Mouse (Mus musculus): Measurements from ENCODE around the gene Ssr1. TPM values are rescaled to one million over a fixed set of nuclear protein-coding genes. Genes with fewer than 3 reads are reported as not detected.

The Ssr1 gene
- total RNA-seq, 4 experiments from 2014 or later, result 92.0 to 103 (median 98.7) TPM

DNA sequence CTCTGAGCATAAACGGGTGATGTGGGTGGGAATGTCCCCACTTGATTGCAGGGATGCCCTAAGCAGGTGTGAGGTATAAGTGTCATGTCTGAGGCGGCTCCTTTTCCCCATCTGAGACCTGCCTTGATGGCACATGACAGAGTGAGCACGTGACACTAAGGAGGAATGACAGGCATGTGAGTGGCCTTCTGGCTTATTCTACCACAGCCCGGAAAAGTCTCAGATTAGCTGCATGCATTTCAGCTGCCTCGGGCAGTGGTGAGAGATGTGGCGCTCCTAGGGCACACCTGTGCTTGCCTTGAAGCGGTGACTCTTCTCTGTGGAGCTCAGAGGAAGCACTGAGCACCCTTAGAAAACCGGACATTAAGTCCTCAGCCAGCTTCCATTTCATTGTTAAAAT is 48.6 kb downstream of the Ssr1 start:
- no peak for DNase-seq (ENCODE audit: low spot score in 2 of 2)

DNA sequence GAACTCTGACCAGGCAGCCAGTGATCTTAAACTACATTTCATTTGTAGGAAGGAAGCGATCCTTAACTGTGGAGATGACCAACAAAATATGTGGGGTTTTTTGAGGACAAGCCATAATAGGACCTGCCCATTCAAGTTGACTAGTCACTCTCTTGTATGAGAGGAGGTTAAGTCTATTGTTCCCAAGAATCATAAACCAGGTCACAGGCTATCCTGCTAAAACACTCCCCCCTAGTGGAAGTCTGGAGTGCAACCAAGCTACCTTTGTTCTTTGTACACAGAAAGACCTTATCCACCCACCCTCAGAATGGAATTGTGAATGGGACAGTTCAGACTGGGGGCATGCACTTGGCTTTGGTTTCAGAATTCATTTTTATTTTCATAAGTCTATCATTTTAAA is 49.7 kb downstream of the Ssr1 start:
- no peak for DNase-seq (ENCODE audit: low spot score in 2 of 2)

DNA sequence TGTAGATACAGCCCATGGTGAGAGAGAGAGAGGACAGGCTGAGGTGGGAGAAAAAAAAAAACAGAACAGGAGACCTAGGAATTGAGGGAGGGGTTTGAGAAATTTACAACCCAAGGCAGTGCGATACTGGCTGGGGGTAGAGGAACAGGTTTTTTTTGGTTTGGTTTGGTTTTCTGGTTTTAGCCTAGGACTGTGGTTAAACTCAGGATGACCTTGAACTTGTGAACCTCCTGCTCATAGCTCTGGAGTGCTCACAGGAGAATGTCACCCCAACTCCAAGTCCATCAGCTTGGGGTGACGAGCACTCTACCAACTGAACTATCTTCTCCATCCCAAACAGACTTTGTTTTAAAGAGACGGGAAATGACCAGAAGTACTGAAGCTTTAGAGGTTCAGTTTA is 50.6 kb downstream of the Ssr1 start:
- DNase-seq (ENCODE audit: low spot score in 2 of 2), result no peak

DNA sequence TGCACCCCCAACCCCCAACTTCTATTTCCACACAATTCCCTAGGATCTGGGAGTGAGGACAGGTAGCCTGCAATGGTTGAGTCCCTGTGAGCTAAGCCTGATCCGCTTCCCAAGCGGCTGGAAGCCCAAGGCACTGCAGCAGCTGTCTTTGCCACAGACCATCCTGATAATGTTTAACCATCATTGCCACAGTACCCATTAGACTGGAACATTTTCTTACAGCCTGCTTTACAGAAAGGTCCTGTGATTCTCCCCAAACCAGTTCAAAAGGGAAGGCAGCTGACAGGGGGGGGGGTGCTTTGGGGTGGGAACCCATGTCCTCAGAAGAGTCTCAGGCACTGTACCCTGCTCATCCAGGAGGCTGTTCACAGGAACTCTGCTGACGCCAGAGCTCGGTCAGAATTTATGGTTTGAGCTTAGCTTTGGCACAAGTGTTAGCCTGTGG is 51.1 kb downstream of the Ssr1 start:
- DNase-seq (ENCODE audit: low spot score in 2 of 2), result no peak

DNA sequence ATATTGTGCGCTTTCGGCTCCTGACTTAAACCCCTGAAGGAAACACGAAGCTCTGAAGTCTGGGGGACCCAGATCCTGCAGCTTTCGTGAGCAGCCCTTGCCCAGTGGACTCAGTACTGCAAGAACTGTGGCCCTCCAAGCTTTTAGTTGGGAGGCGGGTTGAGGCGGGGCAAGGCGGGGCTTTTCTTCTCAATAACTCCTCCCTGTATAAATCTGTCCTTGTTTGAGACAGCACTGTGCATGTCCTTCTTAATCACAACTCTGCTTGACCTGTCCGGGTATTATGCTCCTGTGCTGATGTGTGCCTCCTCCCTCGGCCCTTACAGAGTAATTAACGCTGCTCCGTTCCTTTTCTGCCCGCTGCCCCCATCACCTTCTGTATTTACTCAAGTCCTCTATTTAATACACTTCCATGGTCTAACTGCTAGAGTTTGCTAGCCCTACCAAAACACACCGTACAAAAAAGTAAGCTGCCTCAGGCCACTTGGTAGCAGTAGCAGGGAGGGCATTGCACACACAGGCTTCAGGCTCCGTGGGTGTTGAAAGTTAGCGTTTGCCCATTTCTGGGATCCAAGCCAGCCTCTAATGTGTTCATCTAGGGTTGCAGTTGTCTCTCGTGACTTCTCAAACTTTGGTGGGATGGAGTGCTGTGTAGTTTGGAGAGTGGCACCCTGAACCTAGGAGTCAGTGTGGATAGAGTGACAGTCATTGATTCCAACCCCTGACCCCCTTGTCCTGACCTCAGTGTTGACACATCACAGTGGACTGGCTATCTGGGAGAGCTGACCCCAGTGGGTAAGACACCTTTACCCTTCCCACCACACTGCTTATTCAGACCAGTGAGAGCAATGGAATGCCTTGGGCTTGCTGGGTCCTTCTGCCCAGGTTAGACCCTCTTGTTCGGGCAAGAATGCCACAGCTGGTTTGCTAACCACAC is 51.8 kb downstream of the Ssr1 start:
- no peak for DNase-seq (ENCODE audit: low spot score in 2 of 2)

DNA sequence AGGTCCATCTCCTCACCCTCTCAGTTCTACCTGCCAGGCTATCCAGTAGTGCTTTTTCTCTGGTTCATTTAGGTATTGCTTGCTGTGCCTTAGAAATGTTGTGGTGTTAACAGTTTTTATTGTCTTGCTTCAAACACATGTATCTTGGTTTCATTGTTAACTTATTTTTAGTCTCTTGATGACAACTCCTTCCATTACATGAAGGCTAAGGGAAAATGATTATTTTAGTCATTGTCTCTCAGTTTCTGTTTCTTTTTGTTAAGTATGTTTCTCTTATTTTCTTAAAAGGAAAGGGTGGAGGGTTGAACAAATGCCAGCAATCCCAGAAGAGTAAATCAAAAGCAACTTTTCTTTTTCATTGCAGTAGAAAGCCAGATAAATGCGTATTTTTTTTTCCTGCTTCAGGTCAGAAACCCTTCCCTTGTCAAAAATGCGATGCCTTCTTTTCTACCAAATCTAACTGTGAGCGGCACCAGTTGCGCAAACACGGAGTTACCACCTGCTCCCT is 52.8 kb downstream of the Ssr1 start:
- DNase-seq (ENCODE audit: low spot score in 2 of 2), result no peak

DNA sequence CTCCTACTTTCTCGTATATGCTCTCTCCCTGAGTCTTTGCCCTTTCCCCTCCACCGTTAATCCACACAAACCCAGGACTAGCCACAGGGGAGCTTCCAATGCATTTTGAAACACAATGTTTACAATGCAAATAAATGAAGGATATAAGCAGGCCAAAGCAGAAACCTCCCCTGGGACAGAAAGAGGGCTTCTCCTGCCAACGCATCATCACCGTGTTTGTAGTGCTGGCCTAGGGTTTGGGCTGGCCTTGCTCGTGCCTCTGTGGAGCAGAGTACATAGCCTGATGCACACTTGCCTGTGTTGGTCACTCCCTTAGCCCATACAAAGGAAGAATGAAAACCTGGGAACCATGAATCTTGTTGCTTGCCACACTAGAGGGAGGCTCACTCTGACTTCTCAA is 53.4 kb downstream of the Ssr1 start:
- DNase-seq (ENCODE audit: low spot score in 2 of 2), result no peak

DNA sequence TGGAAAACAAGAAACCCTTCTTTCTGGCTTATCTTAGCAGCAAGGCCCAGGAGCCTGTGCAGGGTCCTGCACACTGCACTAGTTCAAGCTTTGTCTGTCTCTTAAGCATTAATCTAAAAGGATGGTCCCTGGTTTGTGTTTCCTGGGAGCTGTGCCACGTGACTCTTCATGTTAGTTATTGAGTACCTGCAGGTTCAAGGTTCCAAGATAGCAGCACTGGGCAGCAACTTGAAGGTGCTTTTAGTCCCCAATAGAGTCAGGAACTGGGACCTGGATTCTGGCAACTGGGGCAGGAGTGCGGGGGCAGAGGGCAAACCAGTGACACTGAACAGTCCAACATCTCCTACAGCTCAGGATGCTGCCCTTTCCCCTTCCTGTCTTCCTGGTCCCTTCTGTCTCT is 53.9 kb downstream of the Ssr1 start:
- no peak for DNase-seq (ENCODE audit: low spot score in 2 of 2)

DNA sequence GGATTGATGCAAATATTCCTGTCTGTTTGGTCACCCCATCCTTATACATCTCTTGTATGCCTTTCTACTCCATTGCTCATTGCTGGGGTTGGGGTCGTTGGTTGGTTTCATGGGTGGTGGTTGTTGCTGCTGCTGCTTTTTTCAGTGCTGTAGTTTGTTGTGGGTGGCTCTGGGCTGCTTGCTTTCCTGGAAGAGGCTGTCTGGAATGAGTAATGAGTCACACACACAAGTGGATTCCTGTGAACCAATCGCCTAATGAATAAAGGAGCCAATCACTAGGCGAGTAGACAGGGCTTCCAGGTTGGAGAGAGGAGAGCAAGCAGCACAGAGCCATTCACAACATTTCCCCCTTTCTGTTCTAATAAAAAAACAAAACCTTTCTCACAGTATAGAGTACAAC is 57.7 kb downstream of the Ssr1 start:
- DNase-seq (ENCODE audit: low spot score in 2 of 2), result no peak

DNA sequence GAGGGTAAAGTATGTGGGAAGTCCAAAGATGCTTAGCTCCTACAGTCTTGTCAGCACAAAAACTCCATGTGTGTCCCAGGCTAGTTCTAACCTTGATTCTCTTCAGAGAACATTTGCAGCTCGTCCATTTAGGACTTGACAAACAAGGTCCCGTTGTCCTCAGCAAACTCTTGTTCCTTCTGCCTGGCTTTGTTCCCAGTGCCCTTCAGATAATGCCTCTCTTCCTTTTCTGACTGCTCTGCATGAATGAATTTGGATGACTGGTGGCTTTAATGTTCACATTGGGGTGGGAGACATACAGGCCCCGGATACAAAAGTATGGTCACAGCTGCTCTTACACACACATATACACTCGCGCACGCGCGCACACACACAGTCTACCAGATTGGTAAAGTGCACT is 59.1 kb downstream of the Ssr1 start:
- no peak for DNase-seq (ENCODE audit: low spot score in 2 of 2)

DNA sequence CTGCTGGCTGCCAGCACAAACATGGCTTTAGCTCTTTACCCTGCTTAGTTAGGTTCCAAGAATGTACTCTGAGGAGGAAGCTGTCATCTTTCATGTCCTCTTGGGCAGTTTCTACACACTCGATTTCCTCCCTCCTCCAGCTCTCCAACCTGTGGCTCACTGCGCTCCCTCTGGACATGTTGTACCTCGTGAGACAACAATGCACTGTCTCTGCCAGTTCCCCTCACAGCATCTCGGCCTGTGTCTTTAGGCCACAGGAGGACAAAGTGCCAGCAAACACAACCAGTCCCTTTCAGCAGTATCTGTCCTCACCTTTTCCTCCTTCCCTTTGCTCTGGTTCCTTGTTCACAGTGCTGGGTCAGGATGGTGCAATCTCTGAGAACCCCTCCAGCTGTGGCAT is 59.9 kb downstream of the Ssr1 start:
- no peak for DNase-seq (ENCODE audit: low spot score in 2 of 2)

DNA sequence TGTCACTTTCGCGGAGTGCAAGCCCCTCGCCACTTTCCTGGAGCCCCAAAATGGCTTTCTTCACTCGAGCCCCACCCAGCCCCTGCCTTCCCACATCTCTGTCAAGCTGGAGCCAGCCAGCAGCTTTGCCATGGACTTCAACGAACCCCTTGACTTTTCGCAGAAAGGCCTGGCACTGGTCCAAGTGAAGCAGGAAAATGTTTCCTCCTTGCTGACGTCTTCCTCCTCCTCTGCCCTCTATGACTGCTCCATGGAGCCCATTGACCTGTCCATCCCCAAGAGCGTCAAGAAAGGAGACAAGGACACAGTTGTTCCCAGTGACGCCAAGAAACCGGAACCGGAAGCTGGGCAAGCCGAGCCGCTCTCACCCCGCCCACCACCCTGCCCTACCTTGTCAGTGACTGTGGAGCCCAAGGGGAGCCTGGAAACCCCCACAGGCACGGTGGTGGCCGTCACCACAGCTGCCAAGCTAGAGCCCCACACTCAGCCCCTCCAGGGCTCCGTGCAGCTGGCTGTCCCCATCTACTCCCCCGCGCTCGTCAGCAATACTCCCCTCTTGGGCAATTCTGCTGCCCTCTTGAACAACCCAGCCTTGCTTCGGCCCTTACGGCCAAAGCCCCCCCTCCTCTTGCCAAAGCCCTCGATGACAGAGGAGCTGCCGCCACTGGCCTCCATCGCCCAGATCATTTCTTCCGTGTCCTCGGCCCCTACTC is 62.7 kb downstream of the Ssr1 start:
- DNase-seq (ENCODE audit: low spot score in 2 of 2), result no peak

DNA sequence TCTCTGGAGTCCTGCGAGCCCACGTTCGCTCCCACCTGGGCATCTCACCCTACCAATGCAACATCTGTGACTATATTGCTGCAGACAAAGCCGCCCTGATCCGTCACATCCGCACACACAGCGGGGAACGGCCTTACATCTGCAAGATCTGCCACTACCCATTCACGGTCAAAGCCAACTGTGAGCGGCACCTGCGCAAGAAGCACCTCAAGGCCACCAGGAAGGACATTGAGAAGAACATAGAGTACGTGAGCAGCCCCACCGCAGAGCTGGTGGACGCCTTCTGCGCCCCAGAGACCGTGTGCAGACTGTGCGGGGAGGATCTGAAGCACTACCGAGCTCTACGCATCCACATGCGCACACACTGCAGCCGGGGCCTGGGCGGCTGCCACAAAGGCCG is 63.4 kb downstream of the Ssr1 start:
- no peak for DNase-seq (ENCODE audit: low spot score in 2 of 2)

DNA sequence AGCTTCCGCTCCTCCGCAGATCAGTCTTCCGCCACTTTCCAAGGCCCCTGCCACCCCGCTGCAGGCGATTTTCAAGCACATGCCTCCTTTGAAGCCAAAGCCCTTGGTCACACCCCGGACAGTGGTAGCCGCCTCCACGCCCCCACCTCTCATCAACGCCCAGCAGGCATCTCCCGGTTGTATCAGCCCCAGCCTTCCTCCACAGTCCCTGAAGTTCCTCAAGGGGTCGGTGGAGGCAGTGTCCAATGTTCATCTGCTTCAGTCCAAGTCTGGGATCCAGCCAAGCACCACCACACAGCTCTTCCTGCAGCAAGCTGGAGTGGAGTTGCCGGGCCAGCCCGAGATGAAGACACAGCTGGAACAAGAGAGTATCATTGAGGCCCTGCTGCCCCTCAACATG is 63.9 kb downstream of the Ssr1 start:
- DNase-seq (ENCODE audit: low spot score in 2 of 2), result no peak

DNA sequence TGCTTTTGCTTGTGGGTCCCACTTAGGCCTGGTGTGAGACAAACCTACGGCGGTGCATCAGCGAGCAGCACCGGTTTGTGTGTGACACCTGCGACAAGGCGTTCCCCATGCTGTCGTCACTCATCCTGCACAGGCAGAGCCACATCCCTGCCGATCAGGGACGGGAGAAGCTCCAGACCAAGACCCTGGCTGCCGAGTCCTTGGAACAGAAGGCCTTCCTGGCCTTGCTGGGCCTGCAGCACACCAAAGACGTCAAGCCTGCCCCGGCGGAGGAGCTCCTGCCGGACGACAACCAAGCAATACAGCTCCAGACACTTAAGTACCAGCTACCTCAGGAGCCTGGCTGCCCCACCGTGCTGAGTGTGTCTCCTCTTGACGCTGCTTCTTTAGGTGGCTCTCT is 64.5 kb downstream of the Ssr1 start:
- DNase-seq (ENCODE audit: low spot score in 2 of 2), result no peak

DNA sequence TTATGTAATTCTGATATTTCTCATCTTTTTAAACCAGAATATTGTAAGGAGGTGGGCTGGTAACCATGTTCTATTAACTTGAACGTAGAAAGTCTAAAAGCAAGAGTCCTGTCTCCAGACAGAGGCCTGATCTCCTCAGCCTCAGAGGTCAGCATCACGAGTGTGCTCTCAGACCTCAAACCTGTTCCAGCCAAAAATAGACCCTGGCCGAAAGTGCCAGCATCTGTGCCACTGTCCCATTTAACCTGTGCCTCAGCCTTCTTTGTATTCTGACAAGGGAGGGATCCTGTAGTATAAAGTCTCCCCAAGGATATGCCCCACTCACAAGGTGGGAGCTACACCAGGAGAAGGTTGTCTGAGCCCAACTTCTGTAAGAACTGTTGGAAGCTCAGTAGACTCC is 67.6 kb downstream of the Ssr1 start:
- no peak for DNase-seq (ENCODE audit: low spot score in 2 of 2)

DNA sequence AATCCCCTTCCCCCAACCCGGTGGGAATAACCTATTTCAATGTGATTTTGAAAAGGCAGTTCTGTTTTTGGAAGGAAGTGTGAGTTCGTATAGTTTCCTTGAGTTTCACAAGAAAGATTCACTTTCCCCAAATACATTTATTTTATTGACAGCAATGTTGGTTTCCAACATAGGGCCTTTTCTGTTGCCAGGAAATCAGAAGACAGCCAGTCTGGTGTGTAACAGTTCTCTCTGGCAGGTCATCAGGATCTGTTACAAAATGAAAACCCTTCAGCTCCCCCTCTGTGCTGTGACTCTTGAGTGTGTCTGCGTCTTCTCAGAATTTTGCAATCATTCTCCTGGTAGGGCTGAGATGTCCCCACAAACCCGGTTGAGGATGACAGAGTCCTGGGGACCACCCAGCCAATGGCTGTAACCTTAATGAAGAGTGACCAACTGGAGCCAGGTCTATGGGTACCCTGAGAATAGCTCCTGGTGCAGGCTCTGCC is 69.5 kb downstream of the Ssr1 start:
- DNase-seq (ENCODE audit: low spot score in 2 of 2), result no peak

DNA sequence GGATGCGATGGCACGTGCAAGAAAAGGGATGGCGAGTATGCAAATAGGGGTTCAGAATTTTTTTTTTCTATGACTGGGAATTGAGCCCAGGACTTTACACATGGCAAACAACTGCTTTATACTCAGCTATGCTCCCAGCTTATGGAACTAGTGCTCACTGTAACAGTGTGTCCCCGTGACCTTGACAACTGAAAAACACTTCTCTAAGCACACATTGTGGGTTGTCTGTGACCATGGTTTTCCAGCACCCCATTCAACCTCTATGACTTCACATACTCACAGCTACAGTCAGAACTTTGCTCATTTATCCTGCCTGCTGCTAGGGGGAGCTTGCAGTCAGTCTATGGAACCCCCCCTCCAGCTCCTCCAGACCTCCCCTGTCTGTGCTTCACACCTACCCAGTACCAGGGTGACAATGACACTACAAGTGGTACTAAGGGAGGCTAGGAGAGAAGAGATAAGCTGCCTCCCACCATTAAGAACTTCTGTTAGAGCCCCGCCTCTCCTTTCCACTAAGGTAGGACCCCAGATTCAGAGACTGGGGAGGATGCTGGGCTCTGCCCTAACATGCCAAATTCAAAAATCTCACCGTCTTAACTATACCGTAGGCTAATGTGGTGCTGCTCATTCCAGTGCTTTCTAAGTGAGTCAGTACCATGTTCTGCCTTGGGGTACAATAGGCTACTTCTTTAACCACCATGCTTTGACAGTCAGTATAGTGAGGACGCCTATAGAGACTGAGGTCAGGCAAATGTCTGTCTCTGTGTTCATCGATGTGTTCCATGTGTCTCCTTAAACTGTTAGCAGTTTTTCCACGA is 70.2 kb downstream of the Ssr1 start:
- no peak for DNase-seq (ENCODE audit: low spot score in 2 of 2)

DNA sequence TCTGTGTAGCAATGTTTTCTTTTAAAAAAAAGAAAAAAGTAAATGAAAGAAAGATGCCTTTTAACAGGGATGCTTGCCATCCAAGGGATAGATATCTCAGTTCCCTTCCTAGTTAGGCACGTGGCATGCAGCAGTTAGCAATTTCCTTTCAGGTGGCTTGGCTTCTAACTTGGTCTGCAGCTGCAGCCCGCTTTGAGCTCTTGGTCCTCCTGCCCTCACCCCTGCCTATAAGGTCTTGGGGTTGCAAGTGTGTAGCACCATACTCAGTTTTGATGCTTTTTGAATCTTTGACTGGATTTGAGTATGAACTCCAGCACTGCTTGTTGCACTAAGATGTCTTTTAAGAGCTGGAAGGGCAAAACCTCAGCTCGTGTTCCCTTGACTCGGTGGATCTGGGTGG is 70.9 kb downstream of the Ssr1 start:
- DNase-seq (ENCODE audit: low spot score in 2 of 2), result no peak

DNA sequence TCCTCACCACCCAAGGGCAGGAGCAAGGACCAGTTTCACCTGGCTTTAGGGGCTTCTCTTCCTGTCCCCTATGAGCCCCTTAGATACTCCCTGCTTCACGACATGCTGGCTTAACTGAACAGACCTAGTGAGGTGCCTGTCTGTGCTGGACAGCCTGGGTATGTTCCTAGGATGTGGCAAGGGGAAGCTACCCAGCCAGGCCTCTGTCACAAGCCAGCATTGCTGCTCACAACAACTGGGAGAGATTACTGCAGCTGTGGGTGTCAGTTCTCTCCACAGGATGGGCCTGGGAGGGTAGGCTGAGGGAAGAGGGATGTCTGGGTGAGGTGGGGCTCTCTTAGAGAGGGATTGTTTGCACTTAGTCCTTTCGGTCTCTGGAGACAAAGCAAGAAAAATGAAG is 73.3 kb downstream of the Ssr1 start:
- DNase-seq (ENCODE audit: low spot score in 2 of 2), result no peak

DNA sequence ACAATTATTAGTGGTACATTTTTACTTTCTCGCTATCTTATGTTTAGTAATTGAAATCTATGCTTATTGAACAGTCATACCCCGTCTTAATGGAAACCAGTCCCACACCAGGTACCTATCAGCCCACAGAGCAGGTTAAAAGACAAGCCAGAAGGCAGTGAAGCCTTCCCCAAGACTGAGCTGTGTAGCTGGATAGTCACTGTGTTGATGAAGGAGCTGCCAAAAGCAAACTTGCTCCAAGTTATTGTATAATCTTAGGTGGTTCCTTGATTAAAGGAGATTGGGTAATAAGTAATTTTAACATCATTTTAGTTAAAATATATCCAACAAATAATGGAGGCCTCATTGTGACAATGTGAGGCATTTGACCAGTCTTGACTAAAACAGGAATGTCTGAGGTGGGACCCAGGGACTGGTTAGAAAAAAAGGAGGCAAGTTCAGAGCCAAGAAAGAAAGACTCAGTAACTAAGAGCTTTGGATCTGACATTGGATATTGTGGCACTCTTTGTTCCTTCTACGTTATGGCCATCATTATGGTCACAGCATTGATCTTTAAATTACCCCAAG is 74.2 kb downstream of the Ssr1 start:
- no peak for DNase-seq (ENCODE audit: low spot score in 2 of 2)

All from layer of hippocampus, adult 8-10 months (tissue).